Mouse (Mus musculus): ENCODE results near the gene Myo1h. TPM values are rescaled to one million over a fixed set of nuclear protein-coding genes. Genes with fewer than 3 reads are reported as not detected.

Gene Myo1h
- polyA plus RNA-seq, 1 experiment from 2014 or later: 4.6 TPM

DNA sequence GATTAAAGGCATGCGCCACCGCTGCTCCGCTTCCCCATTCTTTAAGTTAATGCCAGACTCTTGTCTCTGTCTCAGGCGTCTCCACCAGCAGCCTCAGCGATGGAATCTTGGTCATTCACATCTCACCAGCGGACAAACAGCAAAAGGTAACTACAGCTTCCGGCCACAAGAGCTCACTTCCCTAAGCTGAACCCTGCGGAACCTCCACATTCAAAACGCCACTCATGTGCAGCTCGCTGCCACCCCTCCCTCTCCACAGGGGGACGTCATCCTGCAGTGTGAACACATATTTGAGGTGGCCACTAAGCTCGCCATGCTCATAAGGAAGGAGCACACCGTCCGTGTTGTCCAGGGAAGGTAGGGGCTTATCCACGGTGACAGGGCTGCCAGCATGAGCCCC is 72.0 kb downstream of the Myo1h start:
- H3K9ac ChIP-seq (ENCODE audit: low read length): no peak overlapping the region
- no peak overlapping the region for H3K4me3 ChIP-seq (ENCODE audit: low read depth, low read length)
- peaks cover 22% of the 10 kb centered on the region for H3K4me1 ChIP-seq (replicated peaks; ENCODE audit: control insufficient read depth, insufficient read depth, low read length)
- no peak overlapping the region for H3K4me2 ChIP-seq (ENCODE audit: low read length)
- H3K36me3 ChIP-seq (ENCODE audit: control insufficient read depth, insufficient read depth, low read length): peaks cover 60% of the 10 kb centered on the region
- WGBS: 83% methylated on average over 15 of the region's 15 CpGs
- no peaks in the 10 kb centered on the region for H3K9me3 ChIP-seq (ENCODE audit: control insufficient read depth, low read length)
- ATAC-seq (replicated peaks; ENCODE audit: low FRiP score, low TSS enrichment, low read depth) (no peak), DNase-seq (ENCODE audit: low spot score) (no peak)
- no peaks in the 10 kb centered on the region for H3K27me3 ChIP-seq (replicated peaks; ENCODE audit: control insufficient read depth, insufficient read depth, low read length)
- H3K27ac ChIP-seq (ENCODE audit: low read depth): no peak overlapping the region

DNA sequence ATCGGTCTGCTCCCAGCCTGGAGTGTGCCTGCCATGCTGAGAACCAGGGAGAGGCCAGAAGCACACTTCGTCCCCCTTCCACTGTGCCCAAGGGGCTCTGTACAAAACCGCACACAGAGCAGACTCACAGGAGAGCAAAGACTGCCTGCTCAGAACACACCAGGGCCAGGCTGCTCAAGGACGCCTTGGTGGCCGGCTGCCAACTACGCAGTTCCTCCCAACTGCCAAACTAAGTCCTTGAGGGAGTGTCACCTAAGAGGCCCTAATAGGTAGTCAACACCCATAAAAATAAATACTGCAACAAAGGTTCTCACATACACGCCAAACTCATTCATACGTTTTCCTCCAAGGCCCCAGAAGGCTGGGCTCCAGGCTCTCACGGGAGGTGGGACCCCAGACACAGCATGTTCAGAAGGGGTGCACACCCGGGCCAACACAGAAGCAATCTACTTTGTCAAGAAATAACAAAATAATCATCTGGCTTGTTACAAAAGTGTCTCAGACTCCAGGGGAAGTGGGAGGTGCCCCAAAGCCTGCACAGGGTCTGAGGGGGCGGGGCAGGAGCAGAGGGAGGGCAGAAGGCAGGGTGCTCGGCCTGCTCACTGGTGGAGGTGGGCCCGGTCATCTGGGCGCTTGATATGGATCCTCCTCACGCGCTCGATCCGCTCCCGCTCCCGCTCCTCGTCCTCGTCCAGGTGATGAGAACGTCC is 76.2 kb downstream of the Myo1h start:
- 79% methylated on average over 23 of the region's 23 CpGs for WGBS
- no peak for DNase-seq (ENCODE audit: low spot score)
- peak; percentile 68 for ATAC-seq (replicated peaks; ENCODE audit: low FRiP score, low TSS enrichment, low read depth)

DNA sequence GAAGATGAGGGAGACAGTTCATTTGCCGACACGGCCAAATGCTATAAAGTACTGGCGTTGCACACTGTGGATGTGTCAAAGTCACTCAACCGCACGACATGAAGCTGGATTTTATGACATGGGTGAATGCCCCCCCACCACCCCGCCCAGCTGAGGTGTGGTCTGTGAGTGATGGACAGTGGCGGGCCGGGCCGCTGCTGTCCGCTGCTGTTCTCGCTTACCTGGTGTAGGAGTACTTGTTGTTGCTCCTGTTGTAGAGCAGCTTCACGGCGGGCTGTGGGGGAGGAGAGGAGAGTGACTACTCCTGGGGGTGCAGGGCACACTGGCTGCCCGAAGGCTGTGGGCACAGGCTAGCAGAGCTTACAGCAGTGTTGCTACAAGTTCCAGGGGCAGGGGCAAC is 79.2 kb downstream of the Myo1h start:
- DNase-seq (ENCODE audit: low spot score) (no peak), ATAC-seq (replicated peaks; ENCODE audit: low FRiP score, low TSS enrichment, low read depth) (no peak)
- Histone ChIP-seq H3K4me2 (ENCODE audit: low read length) (no peak overlapping the region), H3K36me3 (ENCODE audit: control insufficient read depth, insufficient read depth, low read length) (peaks cover 93% of the 10 kb centered on the region), H3K4me3 (ENCODE audit: low read depth, low read length) (no peak overlapping the region), H3K9ac (ENCODE audit: low read length) (no peak overlapping the region), H3K27me3 (replicated peaks; ENCODE audit: control insufficient read depth, insufficient read depth, low read length) (no peaks in the 10 kb centered on the region), H3K27ac (ENCODE audit: low read depth) (no peak overlapping the region), H3K4me1 (replicated peaks; ENCODE audit: control insufficient read depth, insufficient read depth, low read length) (peaks cover 46% of the 10 kb centered on the region), H3K9me3 (ENCODE audit: control insufficient read depth, low read length) (no peaks in the 10 kb centered on the region)
- 81% methylated on average over 14 of the region's 14 CpGs for WGBS

More for the DNA sequence above, 76.2 kb downstream of the Myo1h start:
- Histone ChIP-seq H3K4me1 (replicated peaks; ENCODE audit: control insufficient read depth, insufficient read depth, low read length) (peaks cover 17% of the 10 kb centered on the region), H3K27me3 (replicated peaks; ENCODE audit: control insufficient read depth, insufficient read depth, low read length) (no peaks in the 10 kb centered on the region), H3K9me3 (ENCODE audit: control insufficient read depth, low read length) (no peaks in the 10 kb centered on the region), H3K36me3 (ENCODE audit: control insufficient read depth, insufficient read depth, low read length) (peaks cover 98% of the 10 kb centered on the region), H3K9ac (ENCODE audit: low read length) (no peak overlapping the region), H3K4me2 (ENCODE audit: low read length) (no peak overlapping the region), H3K4me3 (ENCODE audit: low read depth, low read length) (no peak overlapping the region), H3K27ac (ENCODE audit: low read depth) (peak overlapping the region; percentile 43; the same call in 1 of the 2 replicates)

DNA sequence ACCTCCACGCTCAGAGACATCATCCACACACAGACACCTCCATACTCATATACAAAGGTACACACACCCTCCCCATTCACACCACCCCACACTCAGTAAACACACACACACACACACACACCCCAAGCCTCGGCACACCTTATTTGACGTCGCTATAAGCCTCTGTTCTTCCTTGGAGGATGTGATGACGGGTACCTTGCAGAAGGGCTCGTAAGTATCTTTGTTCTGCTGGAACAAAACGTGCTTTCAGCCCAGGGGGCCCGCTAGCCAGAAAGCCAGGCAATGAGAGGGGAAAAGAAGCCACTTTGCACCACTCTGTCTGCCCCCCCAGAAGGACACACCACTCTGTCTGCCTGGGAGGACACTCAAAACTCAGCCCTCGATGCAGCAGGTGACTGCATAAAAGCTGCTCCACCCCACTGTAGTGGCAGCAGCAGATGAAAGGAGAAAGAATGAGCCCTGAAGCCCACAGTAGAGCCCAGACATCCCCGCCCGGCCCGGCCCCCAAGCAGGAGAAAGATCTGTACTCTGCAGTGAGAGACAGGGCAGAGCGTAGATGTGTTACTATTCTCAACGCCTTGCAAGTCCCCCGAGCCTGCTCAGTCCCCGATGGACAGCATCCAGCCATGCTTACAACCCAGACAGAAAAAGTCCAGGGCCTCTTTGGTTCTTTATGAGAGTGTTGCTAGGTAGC is 80.0 kb downstream of the Myo1h start:
- Histone ChIP-seq H3K9me3 (ENCODE audit: control insufficient read depth, low read length) (no peaks in the 10 kb centered on the region), H3K27me3 (replicated peaks; ENCODE audit: control insufficient read depth, insufficient read depth, low read length) (no peaks in the 10 kb centered on the region), H3K4me1 (replicated peaks; ENCODE audit: control insufficient read depth, insufficient read depth, low read length) (peaks cover 46% of the 10 kb centered on the region), H3K4me2 (ENCODE audit: low read length) (no peak overlapping the region), H3K27ac (ENCODE audit: low read depth) (peak overlapping the region; percentile 93), H3K9ac (ENCODE audit: low read length) (no peak overlapping the region), H3K4me3 (ENCODE audit: low read depth, low read length) (no peak overlapping the region), H3K36me3 (ENCODE audit: control insufficient read depth, insufficient read depth, low read length) (peaks cover 91% of the 10 kb centered on the region)
- WGBS: 86% methylated on average over 16 of the region's 16 CpGs
- no peak for ATAC-seq (replicated peaks; ENCODE audit: low FRiP score, low TSS enrichment, low read depth)
- DNase-seq (ENCODE audit: low spot score): no peak

DNA sequence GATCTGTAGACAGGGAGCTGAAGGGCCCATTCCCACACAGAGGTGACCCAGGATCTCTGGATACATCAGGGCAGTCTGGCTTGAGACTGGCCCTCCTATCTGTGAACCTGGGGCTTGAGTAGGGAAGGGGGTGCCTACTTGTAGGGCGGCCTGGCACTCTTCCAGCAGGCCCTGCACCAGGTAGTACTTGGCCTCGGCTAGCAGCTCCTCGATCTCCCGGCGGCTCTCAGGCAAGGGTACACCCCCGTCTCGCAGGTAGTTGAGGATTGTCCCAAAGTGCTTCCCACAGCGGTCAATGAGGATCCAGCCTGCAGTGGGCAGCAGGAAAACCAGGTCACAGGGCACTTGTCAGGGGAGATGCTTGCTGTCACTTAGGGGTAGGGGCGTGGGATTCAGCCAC is 81.0 kb downstream of the Myo1h start:
- Histone ChIP-seq H3K36me3 (ENCODE audit: control insufficient read depth, insufficient read depth, low read length) (peaks cover 91% of the 10 kb centered on the region), H3K27me3 (replicated peaks; ENCODE audit: control insufficient read depth, insufficient read depth, low read length) (no peaks in the 10 kb centered on the region), H3K9me3 (ENCODE audit: control insufficient read depth, low read length) (no peaks in the 10 kb centered on the region), H3K4me3 (ENCODE audit: low read depth, low read length) (no peak overlapping the region), H3K4me2 (ENCODE audit: low read length) (no peak overlapping the region), H3K4me1 (replicated peaks; ENCODE audit: control insufficient read depth, insufficient read depth, low read length) (peaks cover 53% of the 10 kb centered on the region), H3K27ac (ENCODE audit: low read depth) (peak overlapping the region; percentile 93), H3K9ac (ENCODE audit: low read length) (peak overlapping the region; percentile 8; the same call in 1 of the 2 replicates)
- no peak for DNase-seq (ENCODE audit: low spot score)
- WGBS: 68% methylated on average over 9 of the region's 9 CpGs
- no peak for ATAC-seq (replicated peaks; ENCODE audit: low FRiP score, low TSS enrichment, low read depth)

DNA sequence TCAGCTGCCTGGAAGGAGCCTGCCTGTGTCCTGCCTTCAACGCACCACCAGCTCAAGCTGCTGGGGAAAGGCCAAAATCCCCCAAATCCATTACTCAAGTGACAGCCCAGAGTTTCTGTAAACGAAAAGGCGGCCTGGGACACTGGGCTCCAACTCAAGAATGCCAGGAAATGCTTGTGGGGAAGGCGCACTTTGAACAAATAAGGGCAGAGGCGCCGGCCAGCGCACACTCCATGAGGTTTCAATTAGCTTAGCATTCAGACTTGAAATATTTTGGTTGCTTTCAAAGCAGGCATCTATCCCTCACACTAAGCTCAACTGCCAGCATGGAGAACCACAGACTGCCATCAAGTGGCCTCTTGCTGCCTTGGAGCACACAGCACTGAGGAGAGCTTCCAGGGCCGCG is 81.4 kb downstream of the Myo1h start:
- peak overlapping the region; percentile 8; the same call in 1 of the 2 replicates for H3K4me2 ChIP-seq (ENCODE audit: low read length)
- H3K36me3 ChIP-seq (ENCODE audit: control insufficient read depth, insufficient read depth, low read length): peaks cover 91% of the 10 kb centered on the region
- H3K4me1 ChIP-seq (replicated peaks; ENCODE audit: control insufficient read depth, insufficient read depth, low read length): peaks cover 55% of the 10 kb centered on the region
- H3K9me3 ChIP-seq (ENCODE audit: control insufficient read depth, low read length): no peaks in the 10 kb centered on the region
- peak; percentile 60 for DNase-seq (ENCODE audit: low spot score)
- WGBS: 32% methylated on average over 9 of the region's 9 CpGs
- peak overlapping the region; percentile 30; the same call in 1 of the 2 replicates for H3K9ac ChIP-seq (ENCODE audit: low read length)
- H3K27ac ChIP-seq (ENCODE audit: low read depth): peak overlapping the region; percentile 93
- H3K4me3 ChIP-seq (ENCODE audit: low read depth, low read length): no peak overlapping the region
- H3K27me3 ChIP-seq (replicated peaks; ENCODE audit: control insufficient read depth, insufficient read depth, low read length): no peaks in the 10 kb centered on the region
- no peak; the same call in 1 of the 2 replicates for ATAC-seq (replicated peaks; ENCODE audit: low FRiP score, low TSS enrichment, low read depth)

DNA sequence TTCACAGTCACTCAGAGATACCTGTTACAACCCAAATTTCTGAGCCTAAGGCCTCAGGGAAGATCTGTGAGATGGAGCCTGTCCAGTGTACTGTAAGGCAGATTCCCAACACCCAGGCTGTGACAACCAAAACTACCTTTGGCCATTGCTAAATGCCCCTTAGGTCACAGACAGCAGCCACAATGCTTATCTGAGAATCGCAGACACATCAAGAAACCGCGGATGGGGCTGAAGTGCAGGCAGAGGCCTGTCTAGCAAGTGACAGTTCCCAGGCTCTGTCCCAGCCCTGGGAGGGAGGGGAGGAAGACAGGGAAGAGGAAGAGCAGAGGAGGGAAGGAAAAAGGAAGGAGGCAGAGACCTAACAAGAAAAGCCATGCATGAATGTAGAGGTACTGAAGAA is 82.4 kb downstream of the Myo1h start:
- H3K4me2 ChIP-seq (ENCODE audit: low read length): peak overlapping the region; percentile 16
- H3K4me1 ChIP-seq (replicated peaks; ENCODE audit: control insufficient read depth, insufficient read depth, low read length): peaks cover 61% of the 10 kb centered on the region
- no peaks in the 10 kb centered on the region for H3K9me3 ChIP-seq (ENCODE audit: control insufficient read depth, low read length)
- H3K4me3 ChIP-seq (ENCODE audit: low read depth, low read length): no peak overlapping the region
- WGBS: 31% methylated on average over 3 of the region's 3 CpGs
- peak overlapping the region; percentile 93 for H3K27ac ChIP-seq (ENCODE audit: low read depth)
- peaks cover 82% of the 10 kb centered on the region for H3K36me3 ChIP-seq (ENCODE audit: control insufficient read depth, insufficient read depth, low read length)
- DNase-seq (ENCODE audit: low spot score) (no peak), ATAC-seq (replicated peaks; ENCODE audit: low FRiP score, low TSS enrichment, low read depth) (no peak)
- H3K9ac ChIP-seq (ENCODE audit: low read length): peak overlapping the region; percentile 14; the same call in 1 of the 2 replicates
- H3K27me3 ChIP-seq (replicated peaks; ENCODE audit: control insufficient read depth, insufficient read depth, low read length): no peaks in the 10 kb centered on the region

DNA sequence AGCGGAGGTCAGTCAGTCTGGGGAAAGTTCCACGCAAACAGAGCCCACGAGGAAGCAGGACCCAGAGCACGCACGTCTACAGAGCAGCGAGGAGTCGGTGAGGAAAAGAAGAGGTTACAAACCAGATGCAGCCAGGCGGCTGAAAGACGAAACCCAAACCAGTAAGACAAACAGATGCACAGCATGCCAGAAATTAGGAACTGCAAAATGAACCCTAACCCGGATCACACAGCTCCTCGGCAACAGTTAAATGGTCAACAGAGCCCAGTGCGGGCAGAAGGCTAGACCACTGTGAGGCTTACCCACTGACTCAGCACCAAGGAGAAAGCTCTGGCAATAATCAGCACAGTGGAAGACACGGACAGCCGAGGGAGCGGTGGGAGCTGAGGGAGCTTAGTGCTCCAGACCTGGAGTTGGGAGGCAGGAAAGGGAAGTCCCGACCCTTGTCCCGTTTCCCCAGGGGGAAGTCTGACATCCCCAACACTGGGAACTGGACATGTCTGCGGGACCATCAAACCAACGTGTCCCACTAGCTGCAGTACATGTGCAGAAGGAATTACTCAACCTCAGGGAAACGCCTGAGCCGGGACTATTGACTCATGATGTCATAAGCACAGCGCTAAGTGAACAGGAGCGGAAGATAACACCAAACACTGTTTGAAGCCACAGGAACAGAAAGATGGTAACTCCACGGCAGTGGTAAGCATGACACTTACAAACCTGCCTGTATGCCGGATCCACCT is 82.9 kb downstream of the Myo1h start:
- Histone ChIP-seq H3K4me3 (ENCODE audit: low read depth, low read length) (no peak overlapping the region), H3K9me3 (ENCODE audit: control insufficient read depth, low read length) (no peaks in the 10 kb centered on the region), H3K27me3 (replicated peaks; ENCODE audit: control insufficient read depth, insufficient read depth, low read length) (no peaks in the 10 kb centered on the region), H3K4me1 (replicated peaks; ENCODE audit: control insufficient read depth, insufficient read depth, low read length) (peaks cover 65% of the 10 kb centered on the region), H3K36me3 (ENCODE audit: control insufficient read depth, insufficient read depth, low read length) (peaks cover 76% of the 10 kb centered on the region), H3K4me2 (ENCODE audit: low read length) (peak overlapping the region; percentile 16), H3K9ac (ENCODE audit: low read length) (0 out of 2 replicates have a peak overlapping the region, but pooled peaks have one; percentile 14), H3K27ac (ENCODE audit: low read depth) (peak overlapping the region; percentile 93)
- DNase-seq (ENCODE audit: low spot score) (peak; percentile 61), ATAC-seq (replicated peaks; ENCODE audit: low FRiP score, low TSS enrichment, low read depth) (no peak)
- 40% methylated on average over 25 of the region's 25 CpGs for WGBS
